Mouse (Mus musculus): ENCODE measurements around the gene Icam4. TPM values are rescaled to one million over a fixed set of nuclear protein-coding genes. Genes with fewer than 3 reads are reported as not detected.
A peak's percentile ranks its signal among the peaks of the same experiment; 100 is the strongest.

Icam4 gene
- total and polyA plus RNA-seq, 3 experiments, result 193 to 268 (median 260) TPM

DNA sequence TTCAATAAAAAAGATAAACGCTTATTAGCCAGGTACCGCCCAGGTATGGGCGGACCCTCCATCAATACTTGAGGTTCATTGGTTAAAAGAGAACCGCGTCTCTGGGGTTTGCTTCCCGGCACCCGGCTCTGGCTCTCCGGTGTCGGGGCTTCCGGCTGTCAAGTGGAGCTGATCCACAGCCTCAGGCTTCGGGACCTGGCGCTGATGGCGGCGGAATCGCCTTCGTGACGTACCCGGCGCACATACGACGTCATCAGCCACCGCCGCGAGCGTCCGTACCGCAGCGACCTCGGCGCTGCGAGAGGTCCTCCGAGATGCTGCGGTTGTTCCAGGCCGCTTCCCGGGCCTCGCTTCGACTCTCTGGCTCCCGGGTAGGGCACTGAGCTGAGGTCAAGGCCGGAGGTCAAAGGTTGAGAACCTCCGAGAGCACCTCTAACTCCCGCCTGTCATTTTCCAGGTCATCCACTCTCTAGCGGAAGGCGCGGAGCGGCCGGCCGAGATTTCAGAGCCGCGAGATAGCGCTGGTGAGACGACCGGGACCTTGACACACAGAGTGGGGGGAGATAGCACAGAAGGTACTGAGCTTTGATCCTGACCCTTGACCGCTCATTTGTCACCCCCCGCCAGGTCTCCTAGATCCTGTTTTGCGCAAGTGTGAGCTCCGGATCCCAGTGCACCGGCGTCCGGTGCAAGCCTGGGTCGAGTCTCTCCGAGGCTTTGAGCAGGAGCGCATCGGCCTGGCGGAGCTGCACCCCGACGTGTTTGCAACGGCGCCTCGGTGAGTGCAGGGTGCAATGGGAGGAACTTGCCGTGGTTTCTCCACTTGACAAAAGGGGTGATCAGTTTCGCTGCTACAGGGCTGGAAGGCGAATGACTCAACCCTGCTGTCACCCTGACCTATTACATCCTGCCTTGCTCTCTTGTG is 26.3 kb upstream of the Icam4 start, which contains the start of gene Mrpl4:
Gene Mrpl4 (plus strand): TSS at position 112 of the 925 bp plus-strand sequence.
- peak within 1 kb of the TSS; percentile 64 for H3K27ac ChIP-seq (ENCODE audit: control insufficient read depth, low read depth, low read length)
- peaks cover 5 to 14% of the 10 kb centered on the region in 2 experiments for H3K4me1 ChIP-seq (ENCODE audit: control insufficient read depth in 1 of 2, insufficient read depth in 2 of 2, low read length in 2 of 2)
- peaks cover 3 to 15% of the 10 kb centered on the region in 2 experiments for H3K36me3 ChIP-seq (ENCODE audit: control insufficient read depth in 1 of 2, insufficient read depth in 2 of 2, low read length in 2 of 2)
- peak within 1 kb of the TSS; percentile 65 to 69 for H3K4me3 ChIP-seq (ENCODE audit: control insufficient read depth in 1 of 2, insufficient read depth in 1 of 2, low read depth in 2 of 2, low read length in 2 of 2)
- peak; percentile 100 for DNase-seq (ENCODE audit: low read depth, low spot score)
- TF ChIP-seq RCOR1 (IDR thresholded peaks at IDR 0.05; ENCODE audit: low read depth, low read length) (no peak), NELFE (IDR thresholded peaks at IDR 0.05; ENCODE audit: low read depth, low read length) (no peak), USF1 (IDR thresholded peaks at IDR 0.05; ENCODE audit: low read depth, low read length) (no peak), KAT2A (conservative IDR thresholded peaks at IDR 0.05; ENCODE audit: low read depth, low read length) (no peak), TAL1 (IDR thresholded peaks at IDR 0.05; ENCODE audit: low read length) (no peak), MXI1 (IDR thresholded peaks at IDR 0.05; ENCODE audit: low read depth, low read length) (no peak), ZNF384 (IDR thresholded peaks at IDR 0.05; ENCODE audit: low read depth, low read length) (no peak), MEF2A (IDR thresholded peaks at IDR 0.05; ENCODE audit: extremely low read depth, insufficient replicate concordance, low read depth, low read length, poor library complexity, severe bottlenecking) (no peak), POLR2AphosphoS2 (IDR thresholded peaks at IDR 0.05; ENCODE audit: low read length) (no peak), ZC3H11A (IDR thresholded peaks at IDR 0.05; ENCODE audit: low read depth, low read length) (no peak), MYC (IDR thresholded peaks at IDR 0.05; ENCODE audit: low read depth, low read length) (no peak), ZMIZ1 (IDR thresholded peaks at IDR 0.05; ENCODE audit: low read depth, low read length) (no peak), MYB (IDR thresholded peaks at IDR 0.05; ENCODE audit: low read depth, low read length) (no peak), HCFC1 (IDR thresholded peaks at IDR 0.05; ENCODE audit: low read depth, low read length) (no peak), ETS1 (IDR thresholded peaks at IDR 0.05; ENCODE audit: low read depth, low read length) (no peak), TBP (IDR thresholded peaks at IDR 0.05; ENCODE audit: low read depth, low read length) (peak; percentile 90), MAZ (IDR thresholded peaks at IDR 0.05; ENCODE audit: low read depth, low read length) (no peak), CHD2 (IDR thresholded peaks at IDR 0.05; ENCODE audit: low read length) (no peak), CTCF (IDR thresholded peaks at IDR 0.05 in 2 of 3, conservative IDR thresholded peaks at IDR 0.05 in 1 of 3; ENCODE audit: control insufficient read depth in 1 of 3, insufficient read depth in 1 of 3, low read depth in 2 of 3, low read length in 3 of 3, poor library complexity in 1 of 3, severe bottlenecking in 1 of 3) (no peak), EP300 (IDR thresholded peaks at IDR 0.05; ENCODE audit: low read depth in 1 of 2, low read length in 2 of 2) (no peak), UBTF (IDR thresholded peaks at IDR 0.05; ENCODE audit: borderline replicate concordance, insufficient read depth, low read depth, low read length) (peak; percentile 98), TCF12 (IDR thresholded peaks at IDR 0.05; ENCODE audit: low read depth, low read length) (no peak), POLR2AphosphoS5 (IDR thresholded peaks at IDR 0.05; ENCODE audit: borderline replicate concordance, low read depth, low read length) (peak; percentile 38), GATA1 (IDR thresholded peaks at IDR 0.05; ENCODE audit: low read depth, low read length) (peak; percentile 80; the same call in 1 of the 2 replicates), BHLHE40 (IDR thresholded peaks at IDR 0.05; ENCODE audit: borderline replicate concordance, low read depth, low read length) (no peak), RAD21 (IDR thresholded peaks at IDR 0.05; ENCODE audit: low read depth, low read length) (no peak), ZKSCAN1 (IDR thresholded peaks at IDR 0.05; ENCODE audit: low read depth, low read length) (no peak), ELF1 (IDR thresholded peaks at IDR 0.05; ENCODE audit: low read depth, low read length) (no peak), MAX (IDR thresholded peaks at IDR 0.05; ENCODE audit: low read length) (no peak), SMC3 (IDR thresholded peaks at IDR 0.05; ENCODE audit: low read depth, low read length) (no peak), MAFK (IDR thresholded peaks at IDR 0.05; ENCODE audit: borderline replicate concordance, low read depth, low read length) (no peak), JUND (IDR thresholded peaks at IDR 0.05; ENCODE audit: low read depth, low read length) (no peak), SIN3A (IDR thresholded peaks at IDR 0.05; ENCODE audit: low read length) (no peak), E2F4 (IDR thresholded peaks at IDR 0.05; ENCODE audit: borderline replicate concordance, low read depth, low read length) (no peak), CHD1 (IDR thresholded peaks at IDR 0.05; ENCODE audit: low read depth, low read length) (no peak), POLR2A (IDR thresholded peaks at IDR 0.05; ENCODE audit: control insufficient read depth in 1 of 2, insufficient read depth in 1 of 2, low read depth in 1 of 2, low read length in 2 of 2, poor library complexity in 1 of 2) (peak in 1 of 2 experiments; percentile 100; a peak in 2 of 4 replicates)
- no peaks in the 10 kb centered on the region for H3K27me3 ChIP-seq (ENCODE audit: control insufficient read depth in 1 of 2, insufficient read depth in 2 of 2, low read length in 2 of 2)
- H3K9ac ChIP-seq (ENCODE audit: control insufficient read depth, low read depth, low read length, poor library complexity, severe bottlenecking), result peak within 1 kb of the TSS; percentile 70
- H3K9me3 ChIP-seq (replicated peaks; ENCODE audit: insufficient read depth, low read length), result no peaks in the 10 kb centered on the region
- H3K79me2 ChIP-seq (ENCODE audit: control insufficient read depth, insufficient read depth, low read length, poor library complexity), result peaks cover 9% of the 10 kb centered on the region
